Mouse (Mus musculus) small intestine, adult 10 weeks (tissue): ENCODE measurements around the gene Hc. TPM values are rescaled to one million over a fixed set of nuclear protein-coding genes. Genes with fewer than 3 reads are reported as not detected.

Experiments used
- polyA plus RNA-seq: library from polyadenylated mRNA; stranded (reverse); fragments of 350-450 nt; fragmentation: Illumina TruSeq; extraction: RNeasy Lipid Tissue Mini Kit (QIAGEN cat#74804); gene quantifications from one replicate; pipeline ENCODE4 v1.2.3, GENCODE M21; 2014; ENCODE audit warnings: low replicate concordance

Gene Hc
- polyA plus RNA-seq, result not detected

DNA sequence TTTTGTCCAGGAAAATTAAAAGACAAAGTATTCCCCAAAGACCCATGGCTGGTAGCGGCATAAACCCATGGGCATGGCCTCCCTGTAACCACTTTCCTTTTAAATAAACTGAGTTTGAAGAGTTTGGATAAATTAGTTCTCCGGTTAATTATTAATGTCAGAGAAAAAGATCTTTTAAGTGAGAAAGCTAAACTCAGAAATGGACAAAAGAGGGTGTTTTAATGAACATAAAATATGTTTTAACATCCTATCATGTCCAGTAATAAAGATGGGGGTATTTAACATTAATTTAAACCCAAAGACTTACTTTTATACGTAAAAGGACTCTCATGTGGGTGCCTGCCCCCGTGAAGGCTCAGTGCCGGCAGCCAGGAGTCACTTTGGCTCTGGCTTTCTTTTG lies at the start of gene Hc:
Gene Hc (minus strand): TSS at position 101 of the 400 bp plus-strand sequence.

DNA sequence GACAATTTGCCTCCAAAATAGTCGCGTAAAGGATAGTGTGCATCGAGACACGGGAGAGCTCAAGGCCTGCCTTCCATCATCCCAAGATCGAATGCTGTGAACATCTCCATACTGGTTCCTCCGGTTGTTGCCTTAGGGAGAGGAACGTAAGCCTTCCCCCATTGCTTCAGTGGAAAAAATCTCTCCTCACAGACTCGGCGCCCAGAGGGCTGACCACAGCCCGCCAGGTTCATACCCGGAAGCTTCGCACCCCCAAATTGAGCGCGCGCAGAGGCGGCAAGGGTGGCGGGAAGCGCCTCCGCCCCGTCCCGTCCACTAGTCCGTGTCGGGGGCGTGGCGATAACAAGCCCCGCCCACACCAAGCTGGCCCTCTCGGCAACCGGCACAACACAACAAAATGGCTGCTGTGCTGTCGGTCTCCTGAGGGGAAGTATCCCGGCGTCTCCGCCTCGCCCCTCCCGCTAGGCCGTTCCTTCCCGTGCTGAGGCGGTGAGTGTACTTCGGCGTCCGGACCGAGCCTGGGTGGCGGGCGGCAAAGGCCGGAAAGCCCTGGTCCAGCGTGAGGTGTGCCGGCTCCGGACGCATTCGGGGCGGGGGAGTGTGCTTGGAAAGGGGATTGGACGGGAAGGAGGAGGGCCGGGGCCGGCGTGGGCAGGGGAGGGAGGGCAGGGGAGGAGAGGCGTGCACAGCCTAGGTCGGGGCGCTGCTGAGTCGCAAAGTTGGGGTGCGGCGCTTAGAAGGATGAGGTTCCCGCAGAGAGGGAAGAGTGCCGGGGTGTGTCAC lies 48.1 kb upstream of the Hc start, which contains the start of gene Cntrl:
Gene Cntrl (plus strand): TSS at position 352 of the 783 bp plus-strand sequence.

DNA sequence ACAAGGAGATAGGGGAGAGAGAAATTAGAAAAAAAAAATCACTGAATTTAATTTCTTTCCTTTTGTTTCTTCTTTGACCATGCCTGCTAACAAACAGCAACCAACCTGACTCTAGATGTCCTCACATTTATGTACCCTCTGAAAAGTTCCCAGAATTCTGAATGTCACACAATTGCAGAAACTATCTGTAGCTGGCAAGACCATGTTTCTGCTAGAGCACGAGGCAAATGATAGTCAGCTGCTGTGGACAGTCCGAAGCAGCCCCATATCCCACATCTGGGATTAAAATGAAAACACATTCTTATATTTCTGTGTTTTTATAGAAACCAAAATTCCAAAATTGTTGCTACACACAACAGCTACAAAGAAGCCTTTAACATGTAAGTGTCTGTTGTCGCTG lies 40.2 kb upstream of the Hc start, which contains the start of gene AI182371:
Gene AI182371 (minus strand): TSS at position 101 of the 400 bp plus-strand sequence.

DNA sequence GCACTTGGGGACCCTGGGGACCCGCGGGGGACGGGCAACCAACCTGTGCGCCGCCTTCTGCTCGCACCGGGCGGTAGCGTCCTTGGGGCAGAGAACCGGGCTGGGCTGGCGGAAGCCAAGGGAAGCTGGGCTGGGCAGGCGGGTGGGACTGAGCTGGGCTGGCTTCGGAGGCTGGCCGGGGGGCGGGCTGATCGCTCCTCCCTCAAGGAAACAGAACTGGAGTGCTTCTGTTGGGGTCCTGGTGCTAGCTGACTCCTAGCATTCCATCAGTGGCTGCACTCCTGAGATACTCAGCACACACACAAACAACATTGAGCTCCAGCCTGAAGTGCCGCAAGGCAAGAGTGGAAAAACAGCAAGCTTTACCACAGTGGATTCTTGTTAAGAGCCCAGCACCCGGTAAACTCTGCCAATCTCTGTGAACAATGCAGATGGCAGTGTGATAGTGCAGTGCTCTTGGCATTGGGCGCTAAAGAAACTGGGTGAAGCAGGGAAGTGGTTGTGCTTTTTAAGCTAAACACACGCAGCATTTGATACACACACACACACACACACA lies 99.7 kb downstream of the Hc start, which contains the start of gene Traf1:
Gene Traf1 (minus strand): TSS at position 292 of the 556 bp plus-strand sequence.

Other genes starting within 250 kb of the Hc start
- 60.2 TPM for gene Fbxw2, start 235.1 kb downstream of the Hc start, polyA plus RNA-seq
- gene Gm34653, start 228.4 kb downstream of the Hc start, polyA plus RNA-seq, result not detected
- gene Cutal, start 187.0 kb downstream of the Hc start, polyA plus RNA-seq, result 2.4 TPM
- 21.5 TPM for gene Psmd5, start 186.5 kb downstream of the Hc start, polyA plus RNA-seq
- 0.67 TPM for gene Phf19, start 147.4 kb downstream of the Hc start, polyA plus RNA-seq
- gene Traf1, start 99.7 kb downstream of the Hc start, polyA plus RNA-seq, result 1.7 TPM
- gene AI182371, start 40.1 kb upstream of the Hc start, polyA plus RNA-seq, result 1.1 TPM
- gene Cntrl, start 48.1 kb upstream of the Hc start, polyA plus RNA-seq, result 33.2 TPM
- 298 TPM for gene Rab14, start 139.7 kb upstream of the Hc start, polyA plus RNA-seq
- gene Gsn, start 194.9 kb upstream of the Hc start, polyA plus RNA-seq, result 3.5 TPM